Mouse (Mus musculus) megakaryocyte progenitor cell, adult 5-6 weeks (primary cell): Measurements from ENCODE around the gene Caln1. TPM values are rescaled to one million over a fixed set of nuclear protein-coding genes. Genes with fewer than 3 reads are reported as not detected.

ENCODE experiments used
- ATAC-seq: replicated peaks from 2 replicates; pipeline ENCODE4 v1.8.0; 2016; ENCODE audit warnings: mild to moderate bottlenecking, moderate TSS enrichment, inconsistent platforms; ENCODE audit not compliant: poor library complexity
- total RNA-seq, 2 experiments: library from RNA; stranded (forward) in 1 of 2; stranded (reverse) in 1 of 2; fragments of 157-497, 149-512 nt in 1 of 2; fragments of 200-1000 nt in 1 of 2; gene quantifications; 2 replicates each; pipeline versions ENCODE4 v1.2.3 to v1.2.4; 2015 to 2017

Caln1 gene
- total RNA-seq (2015), result not detected in 2 replicates
- total RNA-seq (2017), result not detected in 2 replicates

- ATAC-seq, result no peak
Observed at GRCm38 (mm10) chr5:130369237-130369636, at the start of gene Caln1. Gene Caln1 (plus strand): TSS chr5:130369455.

- no peak for ATAC-seq
Observed at GRCm38 (mm10) chr5:130319783-130320182, 49.5 kb upstream of the Caln1 start.

GRCm38 (mm10) chr5:130320485-130320884 is 48.8 kb upstream of the Caln1 start:
- peak; percentile 95 for ATAC-seq

GRCm38 (mm10) chr5:130325486-130325885 is 43.8 kb upstream of the Caln1 start:
- ATAC-seq, result no peak

- ATAC-seq, result no peak
Observed at GRCm38 (mm10) chr5:130327615-130328263, 41.5 kb upstream of the Caln1 start.

GRCm38 (mm10) chr5:130328366-130328765 is 40.9 kb upstream of the Caln1 start:
- no peak for ATAC-seq

GRCm38 (mm10) chr5:130329889-130330288 is 39.4 kb upstream of the Caln1 start:
- peak; percentile 64 for ATAC-seq

- ATAC-seq, result no peak
Observed at GRCm38 (mm10) chr5:130330801-130331200, 38.5 kb upstream of the Caln1 start.

GRCm38 (mm10) chr5:130331206-130331605 is 38.0 kb upstream of the Caln1 start:
- no peak for ATAC-seq

- ATAC-seq, result no peak
Observed at GRCm38 (mm10) chr5:130333566-130333965, 35.7 kb upstream of the Caln1 start.

- no peak for ATAC-seq
Observed at GRCm38 (mm10) chr5:130333971-130334370, 35.3 kb upstream of the Caln1 start.

- no peak for ATAC-seq
Observed at GRCm38 (mm10) chr5:130335462-130335861, 33.8 kb upstream of the Caln1 start.

- no peak for ATAC-seq
Observed at GRCm38 (mm10) chr5:130340656-130341055, 28.6 kb upstream of the Caln1 start.

GRCm38 (mm10) chr5:130344999-130345398 is 24.3 kb upstream of the Caln1 start:
- ATAC-seq, result 0 out of 2 replicates have a peak, but pooled peaks have one; percentile 14

- ATAC-seq, result no peak
Observed at GRCm38 (mm10) chr5:130345871-130346270, 23.4 kb upstream of the Caln1 start.

GRCm38 (mm10) chr5:130355223-130355622 is 14.0 kb upstream of the Caln1 start:
- ATAC-seq, result no peak

- ATAC-seq, result no peak
Observed at GRCm38 (mm10) chr5:130363111-130363510, 6.1 kb upstream of the Caln1 start.

GRCm38 (mm10) chr5:130363773-130364172 is 5.5 kb upstream of the Caln1 start:
- ATAC-seq, result no peak

GRCm38 (mm10) chr5:130368236-130368635 is 1.0 kb upstream of the Caln1 start:
- ATAC-seq, result no peak

- no peak for ATAC-seq
Observed at GRCm38 (mm10) chr5:130375411-130375810, 6.2 kb downstream of the Caln1 start.

GRCm38 (mm10) chr5:130384222-130384912 is 15.1 kb downstream of the Caln1 start, which contains the start of gene A330070K13Rik:
Gene A330070K13Rik (minus strand): TSS chr5:130384631.
- ATAC-seq, result no peak

GRCm38 (mm10) chr5:130386418-130386817 is 17.2 kb downstream of the Caln1 start:
- ATAC-seq, result no peak
